Mouse (Mus musculus): ENCODE measurements at regions not wholly inside any gene's neighbourhood (a gene's known extent, or its start where the extent isn't known, plus 50 kb on each side); places are given as distances from the start of the nearest gene placed in this dataset.

DNA sequence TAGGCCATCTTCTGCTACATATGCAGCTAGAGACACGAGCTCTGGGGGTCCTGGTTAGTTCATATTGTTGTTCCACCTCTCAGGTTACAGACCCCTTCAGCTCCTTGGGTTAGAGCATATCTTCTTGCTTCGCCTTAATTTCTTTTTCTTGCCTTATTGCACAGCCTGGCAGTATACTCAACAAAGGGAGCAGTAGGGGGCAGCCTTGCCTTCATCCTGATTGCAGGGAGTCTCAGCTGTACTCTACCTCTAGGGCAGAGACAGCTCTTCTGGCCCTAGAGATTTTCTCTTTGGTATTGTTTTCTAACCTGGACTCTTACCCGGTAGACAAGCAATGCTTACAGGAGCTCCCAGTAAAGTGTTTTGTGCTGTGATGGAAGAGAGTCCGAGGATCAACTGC lies 161.1 kb upstream of the Rpl34 start:
- Histone ChIP-seq H3K36me3 (ENCODE audit: control insufficient read depth, insufficient read depth, low read length) (no peaks in the 10 kb centered on the region), H3K9ac (ENCODE audit: low read length) (no peak overlapping the region), H3K4me3 (ENCODE audit: low read depth, low read length) (no peak overlapping the region), H3K9me3 (replicated peaks; ENCODE audit: control insufficient read depth, low read length) (0 out of 2 replicates have a peak, but pooled peaks cover 7% of the 10 kb centered on the region), H3K4me1 (ENCODE audit: control insufficient read depth, insufficient read depth, low read length) (no peaks in the 10 kb centered on the region), H3K27ac (ENCODE audit: low read depth, low read length) (no peak overlapping the region), H3K27me3 (replicated peaks; ENCODE audit: control insufficient read depth, insufficient read depth, low read length) (no peaks in the 10 kb centered on the region), H3K4me2 (ENCODE audit: low read length) (no peak overlapping the region)
- no peak for ATAC-seq
- 79% methylated on average over 4 of the region's 4 CpGs for WGBS
- DNase-seq (ENCODE audit: low spot score), result no peak

DNA sequence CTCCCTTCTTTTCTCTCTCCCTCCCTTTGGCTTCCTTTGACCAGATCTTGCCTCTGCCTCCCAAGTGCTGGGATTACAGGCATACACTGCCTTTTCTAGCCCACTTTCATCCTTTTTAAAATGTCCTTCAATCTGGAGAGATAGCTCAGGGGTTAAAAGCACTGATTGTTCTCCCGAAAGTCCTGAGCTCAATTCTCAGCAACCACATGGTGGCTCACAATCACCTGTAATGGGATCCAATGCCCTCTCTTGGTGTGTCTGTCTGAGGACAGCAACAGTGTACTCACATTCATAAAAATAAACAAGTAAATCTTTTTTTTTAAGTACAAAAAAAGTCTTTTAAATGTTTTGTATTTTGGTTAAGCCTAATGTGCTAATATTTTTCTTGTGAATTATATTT lies 158.4 kb upstream of the Rpl34 start:
- DNase-seq (ENCODE audit: low spot score), result no peak
- WGBS, result 65% methylated on average over 1 of the region's 1 CpGs
- Histone ChIP-seq H3K27ac (ENCODE audit: low read depth, low read length) (no peak overlapping the region), H3K9ac (ENCODE audit: low read length) (no peak overlapping the region), H3K4me3 (ENCODE audit: low read depth, low read length) (no peak overlapping the region), H3K9me3 (replicated peaks; ENCODE audit: control insufficient read depth, low read length) (0 out of 2 replicates have a peak, but pooled peaks cover 7% of the 10 kb centered on the region), H3K36me3 (ENCODE audit: control insufficient read depth, insufficient read depth, low read length) (no peaks in the 10 kb centered on the region), H3K27me3 (replicated peaks; ENCODE audit: control insufficient read depth, insufficient read depth, low read length) (no peaks in the 10 kb centered on the region), H3K4me2 (ENCODE audit: low read length) (no peak overlapping the region), H3K4me1 (ENCODE audit: control insufficient read depth, insufficient read depth, low read length) (no peaks in the 10 kb centered on the region)
- ATAC-seq, result no peak

GRCm38 (mm10) chr3:130887540-130888312 lies 157.5 kb upstream of the Rpl34 start:
- H3K4me3 ChIP-seq (ENCODE audit: low read depth, low read length), result no peak overlapping the region
- no peaks in the 10 kb centered on the region for H3K36me3 ChIP-seq (ENCODE audit: control insufficient read depth, insufficient read depth, low read length)
- no peak overlapping the region for H3K9ac ChIP-seq (ENCODE audit: low read length)
- H3K27me3 ChIP-seq (replicated peaks; ENCODE audit: control insufficient read depth, insufficient read depth, low read length), result no peaks in the 10 kb centered on the region
- H3K27ac ChIP-seq (ENCODE audit: low read depth, low read length), result no peak overlapping the region
- 93% methylated on average over 3 of the region's 3 CpGs for WGBS
- DNase-seq (ENCODE audit: low spot score) (no peak), ATAC-seq (no peak)
- 0 out of 2 replicates have a peak, but pooled peaks cover 7% of the 10 kb centered on the region for H3K9me3 ChIP-seq (replicated peaks; ENCODE audit: control insufficient read depth, low read length)
- no peaks in the 10 kb centered on the region for H3K4me1 ChIP-seq (ENCODE audit: control insufficient read depth, insufficient read depth, low read length)
- H3K4me2 ChIP-seq (ENCODE audit: low read length), result no peak overlapping the region

DNA sequence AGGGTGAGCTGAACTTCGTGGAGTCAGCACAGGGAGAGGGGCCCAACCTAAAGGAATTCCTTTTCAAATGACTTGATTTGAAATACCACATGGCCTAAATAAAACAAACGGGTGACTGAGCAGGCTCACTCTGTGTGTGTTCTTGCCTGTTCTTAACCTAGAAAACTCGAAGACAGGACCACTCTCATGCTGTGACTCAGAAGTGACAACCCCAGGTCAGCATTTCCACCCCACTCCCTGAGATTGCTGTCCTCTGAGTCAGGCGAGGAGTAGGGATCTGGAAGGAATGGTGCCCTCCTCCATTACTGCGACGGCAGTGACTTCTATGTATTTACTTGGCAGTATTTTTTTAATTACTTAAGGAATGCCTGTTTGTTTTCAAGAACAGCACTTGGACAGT lies 155.8 kb upstream of the Rpl34 start:
- Histone ChIP-seq H3K9ac (ENCODE audit: low read length) (no peak overlapping the region), H3K9me3 (replicated peaks; ENCODE audit: control insufficient read depth, low read length) (0 out of 2 replicates have a peak, but pooled peaks cover 7% of the 10 kb centered on the region), H3K27ac (ENCODE audit: low read depth, low read length) (no peak overlapping the region), H3K4me1 (ENCODE audit: control insufficient read depth, insufficient read depth, low read length) (no peaks in the 10 kb centered on the region), H3K27me3 (replicated peaks; ENCODE audit: control insufficient read depth, insufficient read depth, low read length) (no peaks in the 10 kb centered on the region), H3K4me2 (ENCODE audit: low read length) (no peak overlapping the region), H3K36me3 (ENCODE audit: control insufficient read depth, insufficient read depth, low read length) (no peaks in the 10 kb centered on the region), H3K4me3 (ENCODE audit: low read depth, low read length) (no peak overlapping the region)
- no peak for ATAC-seq
- 57% methylated on average over 6 of the region's 6 CpGs for WGBS
- no peak for DNase-seq (ENCODE audit: low spot score)

GRCm38 (mm10) chr3:130884393-130884792 lies 154.2 kb upstream of the Rpl34 start:
- no peaks in the 10 kb centered on the region for H3K27me3 ChIP-seq (replicated peaks; ENCODE audit: control insufficient read depth, insufficient read depth, low read length)
- no peak overlapping the region for H3K4me2 ChIP-seq (ENCODE audit: low read length)
- no peaks in the 10 kb centered on the region for H3K36me3 ChIP-seq (ENCODE audit: control insufficient read depth, insufficient read depth, low read length)
- H3K27ac ChIP-seq (ENCODE audit: low read depth, low read length), result no peak overlapping the region
- 91% methylated on average over 9 of the region's 9 CpGs for WGBS
- no peak overlapping the region for H3K9ac ChIP-seq (ENCODE audit: low read length)
- no peak for DNase-seq (ENCODE audit: low spot score)
- H3K4me1 ChIP-seq (ENCODE audit: control insufficient read depth, insufficient read depth, low read length), result no peaks in the 10 kb centered on the region
- no peak overlapping the region for H3K4me3 ChIP-seq (ENCODE audit: low read depth, low read length)
- 0 out of 2 replicates have a peak, but pooled peaks cover 5% of the 10 kb centered on the region for H3K9me3 ChIP-seq (replicated peaks; ENCODE audit: control insufficient read depth, low read length)
- no peak for ATAC-seq

DNA sequence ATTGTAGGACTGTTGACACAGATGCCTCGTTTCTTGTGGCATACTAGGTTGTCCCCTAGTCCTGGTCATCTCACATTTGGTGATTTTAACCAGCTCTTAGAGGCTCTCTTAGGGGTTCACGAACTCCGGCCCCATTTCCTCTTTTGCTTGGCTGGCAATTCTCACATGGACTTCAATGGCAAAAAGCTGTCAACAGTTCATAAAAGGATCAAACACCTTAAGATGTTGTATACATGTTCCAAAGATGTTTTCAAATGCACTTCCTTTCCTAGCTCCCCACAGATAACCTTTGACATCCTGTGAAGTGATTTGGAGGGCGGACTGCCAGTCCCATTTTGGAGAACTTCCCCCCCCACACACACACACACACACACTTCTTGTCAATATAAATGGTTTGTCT lies 153.7 kb upstream of the Rpl34 start:
- no peak overlapping the region for H3K9ac ChIP-seq (ENCODE audit: low read length)
- H3K9me3 ChIP-seq (replicated peaks; ENCODE audit: control insufficient read depth, low read length), result 0 out of 2 replicates have a peak, but pooled peaks cover 5% of the 10 kb centered on the region
- no peak overlapping the region for H3K4me2 ChIP-seq (ENCODE audit: low read length)
- H3K4me1 ChIP-seq (ENCODE audit: control insufficient read depth, insufficient read depth, low read length), result no peaks in the 10 kb centered on the region
- no peaks in the 10 kb centered on the region for H3K27me3 ChIP-seq (replicated peaks; ENCODE audit: control insufficient read depth, insufficient read depth, low read length)
- ATAC-seq, result no peak
- WGBS, result 90% methylated on average over 4 of the region's 4 CpGs
- H3K4me3 ChIP-seq (ENCODE audit: low read depth, low read length), result no peak overlapping the region
- H3K27ac ChIP-seq (ENCODE audit: low read depth, low read length), result no peak overlapping the region
- H3K36me3 ChIP-seq (ENCODE audit: control insufficient read depth, insufficient read depth, low read length), result no peaks in the 10 kb centered on the region
- DNase-seq (ENCODE audit: low spot score), result no peak

GRCm38 (mm10) chr3:130883319-130883718 lies 153.1 kb upstream of the Rpl34 start:
- DNase-seq (ENCODE audit: low spot score), result no peak
- Histone ChIP-seq H3K9ac (ENCODE audit: low read length) (no peak overlapping the region), H3K27me3 (replicated peaks; ENCODE audit: control insufficient read depth, insufficient read depth, low read length) (no peaks in the 10 kb centered on the region), H3K4me2 (ENCODE audit: low read length) (no peak overlapping the region), H3K36me3 (ENCODE audit: control insufficient read depth, insufficient read depth, low read length) (no peaks in the 10 kb centered on the region), H3K27ac (ENCODE audit: low read depth, low read length) (no peak overlapping the region), H3K4me1 (ENCODE audit: control insufficient read depth, insufficient read depth, low read length) (no peaks in the 10 kb centered on the region), H3K9me3 (replicated peaks; ENCODE audit: control insufficient read depth, low read length) (0 out of 2 replicates have a peak, but pooled peaks cover 5% of the 10 kb centered on the region), H3K4me3 (ENCODE audit: low read depth, low read length) (no peak overlapping the region)
- no peak for ATAC-seq
- 89% methylated on average over 6 of the region's 6 CpGs for WGBS

- Histone ChIP-seq H3K9ac (ENCODE audit: low read length) (no peak overlapping the region), H3K27me3 (replicated peaks; ENCODE audit: control insufficient read depth, insufficient read depth, low read length) (no peaks in the 10 kb centered on the region), H3K4me2 (ENCODE audit: low read length) (no peak overlapping the region), H3K9me3 (replicated peaks; ENCODE audit: control insufficient read depth, low read length) (no peaks in the 10 kb centered on the region), H3K36me3 (ENCODE audit: control insufficient read depth, insufficient read depth, low read length) (no peaks in the 10 kb centered on the region), H3K4me3 (ENCODE audit: low read depth, low read length) (no peak overlapping the region), H3K4me1 (ENCODE audit: control insufficient read depth, insufficient read depth, low read length) (no peaks in the 10 kb centered on the region), H3K27ac (ENCODE audit: low read depth, low read length) (no peak overlapping the region)
- ATAC-seq, result no peak
- 46% methylated on average over 6 of the region's 6 CpGs for WGBS
- DNase-seq (ENCODE audit: low spot score), result no peak
Observed at GRCm38 (mm10) chr3:130880482-130880881, 150.3 kb upstream of the Rpl34 start.

DNA sequence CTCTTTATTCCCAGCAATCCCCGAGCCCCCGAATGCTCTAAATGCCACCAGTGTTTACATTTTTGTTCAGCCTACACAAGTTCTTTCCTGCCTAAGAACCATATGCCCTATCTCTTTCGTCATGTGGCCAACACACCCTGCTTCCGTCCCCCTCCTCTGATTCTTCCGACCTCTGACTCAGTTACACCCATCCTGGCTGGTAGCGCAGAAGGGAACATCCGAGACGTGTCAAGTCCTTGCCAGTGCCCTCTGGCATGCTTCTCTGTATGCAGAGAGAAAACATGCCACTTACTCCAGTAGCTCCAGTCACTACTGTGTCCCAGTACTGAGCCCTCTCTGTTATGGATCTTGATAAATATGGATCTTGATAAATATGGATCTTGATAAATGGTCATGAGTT lies 149.3 kb upstream of the Rpl34 start:
- no peak overlapping the region for H3K9ac ChIP-seq (ENCODE audit: low read length)
- ATAC-seq, result no peak
- no peaks in the 10 kb centered on the region for H3K4me1 ChIP-seq (ENCODE audit: control insufficient read depth, insufficient read depth, low read length)
- WGBS, result 88% methylated on average over 8 of the region's 8 CpGs
- no peak overlapping the region for H3K4me2 ChIP-seq (ENCODE audit: low read length)
- DNase-seq (ENCODE audit: low spot score), result no peak
- H3K9me3 ChIP-seq (replicated peaks; ENCODE audit: control insufficient read depth, low read length), result no peaks in the 10 kb centered on the region
- no peaks in the 10 kb centered on the region for H3K27me3 ChIP-seq (replicated peaks; ENCODE audit: control insufficient read depth, insufficient read depth, low read length)
- H3K27ac ChIP-seq (ENCODE audit: low read depth, low read length), result no peak overlapping the region
- H3K4me3 ChIP-seq (ENCODE audit: low read depth, low read length), result no peak overlapping the region
- H3K36me3 ChIP-seq (ENCODE audit: control insufficient read depth, insufficient read depth, low read length), result no peaks in the 10 kb centered on the region
